Comparison of ENCODE assay signal across 8 mouse cellular contexts in genomic region chr3:144605811-144606210, GRCm38 (mm10). TPM values are rescaled to one million over a fixed set of nuclear protein-coding genes. Genes with fewer than 3 reads are reported as not detected.
DNase-seq lines count a peak whose midpoint lies in the region; ATAC-seq and TF ChIP-seq lines count a peak whose summit lies in the region.
"Not testable (repeated sequence)": the region's sequence is repeated elsewhere in the genome, so short reads cannot be mapped to it uniquely, and the experiment has no call there.

No protein-coding gene starts in this region.

- not testable (repeated sequence) for H3K9ac ChIP-seq in CH12.LX (ENCODE audit: insufficient read depth, low read depth); hindbrain, postnatal 0 days (replicated peaks; ENCODE audit: low read length); lung, embryonic 14.5 days

- DNase-seq in CH12.LX (ENCODE audit: extremely low read depth) (peak; percentile 72), liver (peak; percentile 32)
- peak; percentile 7 for DNase-seq in T-cell, adult 2 months (ENCODE audit: low spot score)
- not testable (repeated sequence) for DNase-seq in hindbrain, postnatal 0 days (ENCODE audit: low spot score); lung, embryonic 14.5 days
- DNase-seq in thymus, postnatal 4 days: peak; percentile 30

- not testable (repeated sequence) for H3K4me2 ChIP-seq in CH12.LX (ENCODE audit: insufficient read depth, low read depth, poor library complexity, severe bottlenecking); hindbrain, postnatal 0 days (ENCODE audit: low read depth, low read length); lung, embryonic 14.5 days

- H3K27me3 ChIP-seq in CH12.LX (replicated peaks); hindbrain, postnatal 0 days (ENCODE audit: insufficient read depth, low read length); lung, embryonic 14.5 days (ENCODE audit: insufficient read depth, low read length); small intestine, adult 2 months (ENCODE audit: control insufficient read depth, insufficient read depth, low read length): not testable (repeated sequence)

- not testable (repeated sequence) for H3K79me2 ChIP-seq in CH12.LX (replicated peaks; ENCODE audit: control insufficient read depth, extremely low read depth, insufficient read depth, poor library complexity, severe bottlenecking)

- 0 out of 2 replicates have a peak, but pooled peaks have one; percentile 8 for ATAC-seq in hindbrain, postnatal 0 days
- ATAC-seq in lung, embryonic 14.5 days (ENCODE audit: insufficient read depth): not testable (repeated sequence)

- 69% methylated on average over 7 of the region's 7 CpGs for WGBS in hindbrain, postnatal 0 days
- WGBS in lung, embryonic 14.5 days: 60% methylated on average over 7 of the region's 7 CpGs
- 67% methylated on average over 7 of the region's 7 CpGs for WGBS in small intestine, adult 2 months

- H3K4me3 ChIP-seq in CH12.LX (replicated peaks in 1 of 3; ENCODE audit: low read depth in 2 of 3, low read length in 2 of 3, poor library complexity in 1 of 3); cortical plate, adult 2 months (ENCODE audit: insufficient read depth, low read length); hindbrain, postnatal 0 days (ENCODE audit: low read length); lung, embryonic 14.5 days (ENCODE audit: low read depth, low read length); small intestine, adult 2 months (ENCODE audit: low read depth, low read length): not testable (repeated sequence)

- TF ChIP-seq CTCF in CH12.LX (conservative IDR thresholded peaks at IDR 0.05 in 1 of 2, IDR thresholded peaks at IDR 0.05 in 1 of 2; ENCODE audit: low read depth in 2 of 2, low read length in 2 of 2): peak in 1 of 2 experiments; percentile 88; a peak in 2 of 4 replicates
- 0 out of 2 replicates have a peak, but pooled peaks have one; percentile 10 for TF ChIP-seq CTCF in cortical plate, adult 2 months (IDR thresholded peaks at IDR 0.05; ENCODE audit: extremely low read depth, insufficient read depth, low read length)
- peak; percentile 38; the same call in 1 of the 2 replicates for TF ChIP-seq CTCF in hindbrain, postnatal 0 days (IDR thresholded peaks at IDR 0.05; ENCODE audit: low read depth)
- peak; percentile 26; the same call in 1 of the 2 replicates for TF ChIP-seq CTCF in lung, embryonic 14.5 days (IDR thresholded peaks at IDR 0.05; ENCODE audit: low read depth)
- TF ChIP-seq CTCF in small intestine, adult 2 months (IDR thresholded peaks at IDR 0.05; ENCODE audit: extremely low read depth, insufficient read length, insufficient replicate concordance, low read depth, low read length): peak; percentile 12; the same call in 1 of the 2 replicates

- dilution Hi-C loops in CH12.LX (cut with MboI; ENCODE audit: extremely low pct_ligation_motif_present, extremely low pct_unique_long_range_greater_than_20kb, low sequenced_read_pairs): not testable (repeated sequence)

- not testable (repeated sequence) for H3K27ac ChIP-seq in CH12.LX (ENCODE audit: insufficient read depth, low read depth); cortical plate, adult 2 months (ENCODE audit: insufficient read depth, low read length); hindbrain, postnatal 0 days; lung, embryonic 14.5 days (ENCODE audit: low read depth); small intestine, adult 2 months (ENCODE audit: insufficient read depth, low read depth, low read length)

- TF ChIP-seq POLR2A in CH12.LX (IDR thresholded peaks at IDR 0.05; ENCODE audit: low read depth, low read length); cortical plate, adult 2 months (IDR thresholded peaks at IDR 0.05; ENCODE audit: extremely low read depth, insufficient read depth, low read length); small intestine, adult 2 months (IDR thresholded peaks at IDR 0.05; ENCODE audit: low read depth, low read length): not testable (repeated sequence)

- in situ Hi-C loops in CH12.LX (cut with MboI; ENCODE audit: low pct_ligation_motif_present, low pct_unique_long_range_greater_than_20kb, low sequenced_read_pairs): not testable (repeated sequence)

- peaks cover 23 to 52% of the 10 kb centered on the region in 2 experiments for H3K4me1 ChIP-seq in CH12.LX (ENCODE audit: control insufficient read depth in 1 of 2, insufficient read depth in 2 of 2)
- not testable (repeated sequence) for H3K4me1 ChIP-seq in cortical plate, adult 2 months (ENCODE audit: control insufficient read depth, insufficient read depth, low read length); hindbrain, postnatal 0 days (ENCODE audit: insufficient read depth, low read length); lung, embryonic 14.5 days (ENCODE audit: insufficient read depth)
- peaks cover 16% of the 10 kb centered on the region for H3K4me1 ChIP-seq in small intestine, adult 2 months (ENCODE audit: control insufficient read depth, insufficient read depth, insufficient read length, low read length)

- peak; percentile 67 for TF ChIP-seq RAD21 in CH12.LX (IDR thresholded peaks at IDR 0.05; ENCODE audit: low read depth, low read length)

- H3K36me3 ChIP-seq in CH12.LX (replicated peaks in 1 of 2; ENCODE audit: control insufficient read depth in 1 of 2, insufficient read depth in 1 of 2, low read length in 1 of 2); hindbrain, postnatal 0 days (ENCODE audit: insufficient read depth, low read length); lung, embryonic 14.5 days (ENCODE audit: insufficient read depth); small intestine, adult 2 months (ENCODE audit: control insufficient read depth, insufficient read depth, low read length): not testable (repeated sequence)

- not testable (repeated sequence) for TF ChIP-seq EP300 in CH12.LX (IDR thresholded peaks at IDR 0.05; ENCODE audit: low read length)

- H3K9me3 ChIP-seq in CH12.LX (replicated peaks; ENCODE audit: low read length); hindbrain, postnatal 0 days (ENCODE audit: low read length); lung, embryonic 14.5 days (ENCODE audit: low read depth, low read length): not testable (repeated sequence)

TF ChIP-seq in CH12.LX, 34 proteins besides CTCF, POLR2A, EP300 and RAD21:
- peak; percentile 100 for TF ChIP-seq MYC (IDR thresholded peaks at IDR 0.05; ENCODE audit: low read depth, low read length)
- TF ChIP-seq IRF4 (IDR thresholded peaks at IDR 0.05; ENCODE audit: low read depth, low read length): peak; percentile 58; the same call in 1 of the 2 replicates
- TF ChIP-seq USF1 (IDR thresholded peaks at IDR 0.05; ENCODE audit: low read depth, low read length): peak; percentile 75
- TF ChIP-seq SMC3 (IDR thresholded peaks at IDR 0.05; ENCODE audit: low read depth, low read length): peak; percentile 82
- TF ChIP-seq MXI1 (IDR thresholded peaks at IDR 0.05; ENCODE audit: low read depth, low read length): peak; percentile 82; the same call in 1 of the 2 replicates
- TF ChIP-seq MAX (IDR thresholded peaks at IDR 0.05; ENCODE audit: low read length): peak; percentile 97
- TF ChIP-seq NELFE (IDR thresholded peaks at IDR 0.05; ENCODE audit: low read depth, low read length): peak; percentile 21; the same call in 1 of the 2 replicates
- peak; percentile 10; the same call in 1 of the 2 replicates for TF ChIP-seq ZC3H11A (IDR thresholded peaks at IDR 0.05; ENCODE audit: low read depth, low read length)
- TF ChIP-seq USF2 (conservative IDR thresholded peaks at IDR 0.05; ENCODE audit: low read depth, low read length): peak; percentile 50; the same call in 1 of the 2 replicates

RNA-seq across cellular contexts. Expression of gene Selenof, which starts 35.7 kb away (rescaled TPM):
- total RNA-seq in CH12.LX (2012; rRNA removed): 528 and 548 TPM in 2 replicates
- total RNA-seq in CH12.LX (2014; rRNA removed): 1,358 and 1,567 TPM in 2 replicates
- 671 and 678 TPM in 2 replicates for polyA plus RNA-seq in CH12.LX (2012; ENCODE audit: insufficient read length, low read depth)
- polyA plus RNA-seq in cortical plate, adult 2 months (2012; rRNA removed): 265 and 279 TPM in 2 replicates
- 210 and 211 TPM in 2 replicates for total RNA-seq in hindbrain, postnatal 0 days (2014; rRNA removed)
- 686 and 693 TPM in 2 replicates for polyA plus RNA-seq in hindbrain, postnatal 0 days (2015; fragmentation: Nextera tagmentation; extraction: Ambion mirVana)
- polyA plus RNA-seq in lung, embryonic 14.5 days (2014; fragmentation: Nextera tagmentation; extraction: Ambion mirVana): 497 and 531 TPM in 2 replicates
- 44.9 and 74.2 TPM in 2 replicates for polyA plus RNA-seq in small intestine, adult 2 months (2012; rRNA removed)

RNA-seq across cellular contexts. Expression of gene Hs2st1, which starts 35.8 kb away (rescaled TPM):
- total RNA-seq in CH12.LX (2012; rRNA removed) (17.6 and 20.4 TPM in 2 replicates), CH12.LX (2014; rRNA removed) (29.7 and 30.9 TPM in 2 replicates)
- polyA plus RNA-seq in CH12.LX (2012; ENCODE audit: insufficient read length, low read depth): 36.4 and 38.5 TPM in 2 replicates
- 26.4 and 27.5 TPM in 2 replicates for polyA plus RNA-seq in cortical plate, adult 2 months (2012; rRNA removed)
- 38.8 and 39.2 TPM in 2 replicates for total RNA-seq in hindbrain, postnatal 0 days (2014; rRNA removed)
- 11.0 and 11.1 TPM in 2 replicates for polyA plus RNA-seq in hindbrain, postnatal 0 days (2015; fragmentation: Nextera tagmentation; extraction: Ambion mirVana)
- polyA plus RNA-seq in lung, embryonic 14.5 days (2014; fragmentation: Nextera tagmentation; extraction: Ambion mirVana): 11.9 and 13.3 TPM in 2 replicates
- 1.3 and 2.3 TPM in 2 replicates for polyA plus RNA-seq in small intestine, adult 2 months (2012; rRNA removed)
